Mouse (Mus musculus): Measurements from ENCODE around the gene Lrrn1.

DNA sequence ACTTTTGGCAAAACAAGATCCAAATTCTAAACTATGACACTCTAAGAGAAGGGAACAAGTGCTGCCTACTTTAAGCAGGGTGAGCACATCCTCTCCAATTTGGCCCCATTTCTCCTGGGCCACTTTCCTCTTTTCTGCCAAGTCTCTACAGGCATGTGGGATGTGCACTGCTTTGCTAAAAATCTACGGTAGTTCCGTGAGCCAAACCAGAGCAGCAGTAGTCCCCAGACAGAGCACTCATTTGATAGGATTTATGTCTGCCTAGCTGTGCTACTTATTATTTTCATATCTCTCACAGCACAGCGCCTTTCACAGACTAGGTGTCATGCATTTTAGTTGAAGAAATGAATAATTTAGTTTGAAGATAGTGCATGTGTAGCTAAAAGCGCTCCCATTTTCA lies 15.9 kb upstream of the Lrrn1 start:
- TF ChIP-seq GATA1 (IDR thresholded peaks at IDR 0.05; ENCODE audit: borderline replicate concordance, low read length) (no peak), FLI1 (IDR thresholded peaks at IDR 0.05; ENCODE audit: low read length) (no peak)

Measured in megakaryocyte, embryonic 14.5 days (primary cell).